In genomic region chr7:65821901-65822300, GRCm38 (mm10) we compare ENCODE assay signal across 2 mouse cellular contexts. TPM values are rescaled to one million over a fixed set of nuclear protein-coding genes. Genes with fewer than 3 reads are reported as not detected.
"Had no signal": no experiment of that assay in that cellular context is flagged by ENCODE, and none has a peak within 500 bp of the region (broad histone marks: within the 10 kb centered on the region; RNA-seq: fewer than 3 reads in every experiment).

No protein-coding gene starts in this region.

RNA-seq across cellular contexts. Expression of gene Pcsk6, which starts 39.6 kb away (rescaled TPM):
- total RNA-seq: monocyte, adult 5-6 weeks; neutrophil, adult 5-6 weeks had no signal
